Mouse (Mus musculus): ENCODE data around the gene Hemgn.

Hemgn gene

DNA sequence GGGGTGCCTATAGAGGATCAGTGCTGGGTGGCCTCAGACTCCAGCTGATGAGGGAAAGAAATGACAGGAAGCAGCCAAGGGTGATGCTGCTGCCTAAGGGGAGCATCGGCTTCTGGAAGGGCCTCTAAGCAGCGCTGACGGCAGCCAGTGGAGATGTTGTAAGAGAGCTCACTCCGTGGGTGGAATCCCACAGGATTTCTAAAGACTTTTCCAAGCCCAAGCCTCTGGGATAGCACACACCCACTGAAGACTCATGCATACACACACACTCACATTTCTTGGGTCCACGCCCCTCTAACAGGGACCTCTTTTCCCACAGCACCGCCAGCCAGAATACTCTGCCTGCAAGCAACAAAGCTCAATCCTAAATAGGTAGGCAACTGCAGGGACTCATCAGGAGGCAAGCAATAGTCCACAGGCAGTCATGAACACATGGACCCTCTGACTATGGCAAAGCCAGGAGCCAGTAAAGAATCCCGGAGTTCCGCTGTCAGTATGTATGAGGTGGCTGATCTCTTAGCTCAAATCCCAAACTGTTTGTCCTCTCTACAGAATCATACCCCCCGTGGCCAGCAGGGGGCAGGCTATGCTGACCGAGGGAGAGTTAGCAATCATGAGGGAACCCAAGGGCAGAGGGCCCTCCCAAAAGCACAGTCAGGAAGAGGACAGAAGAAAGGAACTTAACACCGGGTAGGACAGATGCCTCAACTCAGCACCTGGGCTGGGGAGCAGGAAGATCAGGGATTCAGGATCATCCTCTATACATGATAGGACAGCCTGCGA lies 56.8 kb downstream of the Hemgn start:
- peak; percentile 79 for DNase-seq (ENCODE audit: low read depth, low spot score)

DNA sequence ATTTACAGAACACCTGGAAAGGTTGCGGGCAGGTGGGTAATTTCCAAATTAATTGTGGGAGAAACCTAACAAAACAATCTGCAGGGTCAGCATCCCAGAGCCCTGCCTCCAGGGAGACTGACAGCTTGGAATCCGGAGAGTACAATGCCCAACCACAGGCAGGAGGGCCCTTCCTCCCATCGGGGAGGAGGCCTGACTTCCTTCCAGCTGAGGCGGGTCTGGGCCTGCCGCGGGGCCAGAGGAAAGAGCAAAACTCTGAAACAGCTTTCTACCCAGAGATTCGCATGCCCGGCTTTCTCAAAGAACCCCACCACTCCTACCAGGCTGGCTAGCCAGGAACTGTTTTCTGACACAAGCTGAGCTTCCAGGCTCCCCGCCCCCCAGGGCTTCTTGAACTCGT lies 60.3 kb downstream of the Hemgn start:
- peak; percentile 25 for DNase-seq (ENCODE audit: low read depth, low spot score)

DNA sequence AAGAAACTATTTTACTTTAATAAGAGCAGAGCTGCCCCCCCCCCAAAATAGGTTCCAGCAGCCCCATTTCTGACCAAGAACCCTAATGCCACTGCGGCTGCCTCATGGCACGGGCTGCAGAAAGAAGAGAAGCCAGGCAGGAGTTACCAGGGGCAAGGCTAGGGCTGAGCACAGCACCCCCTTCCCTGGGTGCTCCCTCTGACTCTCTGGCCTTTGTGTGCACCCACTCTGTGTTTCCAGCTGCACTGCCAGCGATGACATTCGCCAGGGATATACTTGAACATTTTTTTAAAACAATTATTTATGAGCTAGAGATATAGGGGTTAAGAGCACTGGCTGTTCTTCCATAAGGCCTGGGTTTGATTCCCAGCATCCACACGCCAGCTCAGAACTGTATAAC lies 63.8 kb downstream of the Hemgn start:
- no peak for DNase-seq (ENCODE audit: low read depth, low spot score)

DNA sequence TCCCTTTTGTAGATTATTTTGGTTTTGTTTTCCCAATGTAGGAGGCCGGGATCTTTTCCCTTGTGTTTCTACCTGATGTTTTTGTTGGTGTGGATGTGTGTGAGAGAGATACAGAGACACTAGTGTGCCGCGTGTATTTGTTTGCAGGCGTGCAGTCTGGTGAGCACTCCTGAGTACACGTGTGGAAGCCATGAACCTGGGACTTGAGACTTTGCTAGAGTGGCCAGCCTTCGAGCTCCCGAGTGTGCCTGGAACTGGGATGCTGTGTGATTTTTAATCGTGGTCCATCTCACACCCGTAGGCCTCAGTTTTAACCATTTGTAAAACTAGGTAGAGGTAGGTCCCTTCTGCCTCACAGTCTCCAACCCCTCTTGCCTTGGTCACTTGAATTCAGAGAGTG lies 64.4 kb downstream of the Hemgn start:
- no peak for DNase-seq (ENCODE audit: low read depth, low spot score)

DNA sequence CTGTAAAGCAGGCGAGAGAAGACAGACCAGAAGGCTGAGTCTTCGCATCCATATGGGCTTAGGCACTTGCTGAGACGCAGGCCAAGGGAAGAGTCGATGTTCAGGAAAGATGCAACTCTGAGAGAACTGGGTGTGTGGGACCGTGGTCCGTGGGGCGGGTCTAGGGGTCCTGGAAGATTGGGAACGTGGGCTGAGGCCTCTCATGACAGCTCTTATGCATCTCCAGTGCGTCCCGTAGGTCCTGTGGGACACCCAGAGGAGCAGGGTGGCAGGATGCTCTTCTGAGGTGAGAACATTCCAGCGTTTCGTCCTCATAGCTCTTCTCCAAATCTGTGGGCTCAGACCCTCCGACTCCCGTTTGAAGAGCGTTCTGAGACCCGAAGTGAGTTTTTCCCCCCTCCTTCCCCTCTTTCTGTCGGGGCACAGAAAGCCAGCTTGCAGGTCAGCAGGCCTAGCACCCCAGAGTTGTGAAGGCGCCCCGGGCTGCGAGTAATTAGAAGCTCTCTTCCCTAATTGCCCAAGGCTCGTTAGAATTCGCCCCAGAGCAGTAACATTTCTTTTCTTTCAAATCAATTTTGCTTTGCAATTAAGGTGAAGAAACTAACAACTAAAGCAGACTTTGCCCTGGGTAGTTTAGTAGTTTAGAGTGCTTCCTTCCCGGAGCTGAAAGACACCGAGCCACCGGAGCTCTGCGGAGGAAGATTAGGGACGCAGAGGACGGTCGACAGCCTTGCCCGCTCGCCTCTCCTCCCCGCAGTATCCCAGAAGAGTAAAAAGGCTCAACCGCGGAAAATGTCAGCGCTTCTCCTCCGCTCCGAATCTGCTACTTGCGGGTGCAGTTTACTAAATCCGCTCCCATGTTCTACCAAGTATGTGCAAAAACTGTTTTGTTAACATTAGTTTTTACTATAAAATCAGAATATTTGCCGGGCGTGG lies 65.5 kb downstream of the Hemgn start:
- DNase-seq (ENCODE audit: low read depth, low spot score) = no peak

DNA sequence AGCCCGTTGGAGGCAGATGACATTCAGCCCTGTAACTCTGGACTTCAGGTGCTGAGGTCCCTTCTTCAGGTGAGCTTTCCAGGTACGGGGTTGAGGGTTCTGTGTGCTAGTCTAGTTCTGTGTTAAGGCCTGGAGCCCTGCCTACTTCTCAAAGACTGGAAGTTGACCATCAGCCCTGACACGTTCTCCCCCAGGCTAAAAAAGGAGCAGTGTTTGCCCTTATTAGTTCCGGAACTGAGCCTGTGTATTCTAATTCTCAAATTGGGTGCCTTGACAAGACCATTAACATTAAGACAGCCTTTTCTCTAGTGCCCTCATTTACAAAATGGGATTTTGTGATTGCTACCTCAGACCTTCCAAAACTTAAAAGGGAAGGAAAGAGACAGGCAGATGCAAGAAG lies 66.2 kb downstream of the Hemgn start:
- no peak for DNase-seq (ENCODE audit: low read depth, low spot score)

DNA sequence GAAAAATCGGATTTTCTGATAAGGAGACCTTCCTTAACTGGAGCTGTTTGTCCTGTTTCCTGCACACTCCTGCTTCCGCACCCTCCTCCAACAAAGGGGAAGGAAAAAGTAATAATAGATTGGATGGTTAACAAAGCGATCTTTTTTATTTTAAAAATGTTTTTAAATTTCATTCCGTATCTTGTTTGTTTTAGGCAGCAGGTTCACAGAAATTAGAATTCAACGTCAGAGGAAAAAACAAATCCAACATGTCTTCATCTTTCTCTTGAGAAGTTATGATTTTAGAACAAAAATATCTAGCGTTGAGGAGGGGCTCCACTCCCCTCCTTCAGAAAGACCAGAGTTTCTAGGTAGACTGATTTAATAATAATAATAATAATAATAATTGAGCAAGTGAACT lies 67.1 kb downstream of the Hemgn start:
- DNase-seq (ENCODE audit: low read depth, low spot score) = no peak

DNA sequence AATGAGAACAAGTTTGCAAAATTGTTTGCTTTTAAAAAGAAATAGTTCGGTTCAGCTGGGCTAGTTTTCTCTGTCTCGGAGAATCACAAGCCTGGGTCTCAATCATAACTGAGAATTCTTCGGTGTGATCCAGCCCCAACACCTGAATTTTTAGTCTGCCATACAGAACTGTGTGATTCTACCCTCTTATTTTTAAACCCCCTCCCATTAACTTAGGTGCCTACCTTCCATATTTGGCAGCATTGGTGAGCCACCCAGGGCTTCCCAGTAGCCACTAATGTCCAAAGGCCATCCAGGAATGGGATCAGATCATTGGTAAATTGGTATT lies 67.6 kb downstream of the Hemgn start:
- no peak for DNase-seq (ENCODE audit: low read depth, low spot score)

DNA sequence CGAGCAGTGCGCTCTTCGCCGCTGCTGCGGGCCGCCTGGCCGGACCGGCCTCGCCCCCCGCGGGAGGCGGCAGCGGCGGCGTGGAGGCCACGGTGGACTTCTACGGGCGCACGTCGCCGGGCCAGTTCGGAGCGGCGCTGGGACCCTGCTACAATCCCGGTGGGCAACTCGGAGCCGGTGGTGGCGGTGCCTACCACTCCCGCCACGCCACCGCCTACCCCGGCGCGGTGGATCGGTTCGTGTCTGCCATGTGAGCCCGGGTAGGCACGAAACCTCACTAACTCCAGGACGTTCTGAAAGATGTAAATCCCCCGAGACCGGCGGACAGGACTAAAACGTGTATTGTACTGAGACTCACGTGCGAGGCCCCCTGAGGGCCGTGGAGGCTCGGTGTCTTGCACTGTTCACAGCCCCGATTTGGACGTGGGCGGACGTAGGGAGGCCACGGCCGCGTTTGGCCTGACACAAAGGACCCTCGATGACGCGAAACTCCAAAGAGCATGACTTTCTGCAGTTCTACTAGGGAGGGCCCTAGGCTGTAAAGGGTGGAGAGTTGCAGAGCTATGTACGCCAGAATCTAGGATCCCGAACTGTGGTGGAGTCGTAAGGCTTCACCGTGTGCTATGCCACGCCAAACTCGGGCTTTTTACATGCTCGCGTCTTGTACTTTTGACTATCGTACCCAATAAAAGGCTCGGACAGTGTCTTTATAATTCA lies 68.1 kb downstream of the Hemgn start:
- peak; percentile 41 for DNase-seq (ENCODE audit: low read depth, low spot score)

DNA sequence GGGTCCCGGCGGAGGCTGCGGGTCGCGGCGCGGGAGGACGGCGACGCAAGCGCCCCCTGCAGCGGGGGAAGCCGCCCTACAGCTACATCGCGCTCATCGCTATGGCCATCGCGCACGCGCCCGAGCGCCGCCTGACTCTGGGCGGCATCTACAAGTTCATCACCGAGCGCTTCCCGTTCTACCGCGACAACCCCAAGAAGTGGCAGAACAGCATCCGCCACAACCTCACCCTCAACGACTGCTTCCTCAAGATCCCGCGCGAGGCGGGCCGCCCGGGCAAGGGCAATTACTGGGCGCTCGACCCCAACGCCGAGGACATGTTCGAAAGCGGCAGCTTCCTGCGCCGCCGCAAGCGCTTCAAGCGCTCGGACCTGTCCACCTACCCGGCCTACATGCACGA lies 69.0 kb downstream of the Hemgn start:
- DNase-seq (ENCODE audit: low read depth, low spot score) = peak; percentile 48

All from R1 (cell line).